Mouse (Mus musculus) left cerebral cortex, adult 2 months (tissue): ENCODE measurements around the gene Scamp3. TPM values are rescaled to one million over a fixed set of nuclear protein-coding genes. Genes with fewer than 3 reads are reported as not detected.

Experiments
- DNase-seq, 2 experiments: peaks; one replicate each; pipeline ENCODE4 v3.0.0; 2021 to 2022; ENCODE audit warnings: low spot score in 2 of 2, mixed read lengths in 1 of 2; ENCODE audit errors: extremely low spot score in 1 of 2
- H3K27ac ChIP-seq: fragments of 200-600 bp; 2 replicates; pipeline ENCODE4 v1.8.1; 2022
- H3K4me3 ChIP-seq: fragments of 200-600 bp; 2 replicates; pipeline ENCODE4 v1.8.1; 2022
- CTCF ChIP-seq: fragments of 200-600 bp; IDR thresholded peaks from 2 replicates; pipeline ENCODE4 v1.8.1; 2022; ENCODE audit warnings: antibody characterized with exemption, mild to moderate bottlenecking, moderate library complexity
- intact Hi-C: fragments of 180-260 bp; cut with DNase I; formaldehyde crosslinking; loops from one replicate; pipeline ENCODE4 v1.15.1; 2025
- total RNA-seq, 2 experiments: library from RNA; stranded (reverse); gene quantifications; 2 replicates each; pipeline ENCODE4 v1.2.3; 2021

Gene Scamp3
- total RNA-seq, 2 experiments from 2014 or later, result 64.0 to 64.7 TPM

- intact Hi-C loops, result loop anchor here (1.0 to 10.0 kb wide), 3 partner anchors 13 to 220 kb away; partner anchors contain the start of gene Scamp3
- peak within 1 kb of the TSS; percentile 68 for H3K4me3 ChIP-seq
- peak within 1 kb of the TSS; percentile 91 for H3K27ac ChIP-seq
- DNase-seq, result peak; percentile 93 to 95
- TF ChIP-seq CTCF, result no peak
These were observed 12.6 kb upstream of the Scamp3 start, which contains the start of gene Clk2 for GRCm38 (mm10) chr3:89164506-89165267. TSS of gene Clk2 (plus strand) at chr3:89164795.

GRCm38 (mm10) chr3:89165268-89165870 lies 11.9 kb upstream of the Scamp3 start:
- no peak for TF ChIP-seq CTCF
- H3K4me3 ChIP-seq, result peak overlapping the region; percentile 68
- intact Hi-C loops, result loop anchor here (1.0 to 10.0 kb wide), 3 partner anchors 12 to 221 kb away; partner anchors contain the start of gene Scamp3

GRCm38 (mm10) chr3:89166945-89167344 lies 10.3 kb upstream of the Scamp3 start:
- no peak for DNase-seq
- intact Hi-C loops, result loop anchor here (10.0 kb wide), 1 partner anchor 222 kb away; no protein-coding TSS in a partner anchor
- Histone ChIP-seq H3K27ac (no peak overlapping the region), H3K4me3 (no peak overlapping the region)
- TF ChIP-seq CTCF, result no peak

More at GRCm38 (mm10) chr3:89165268-89165870, 11.9 kb upstream of the Scamp3 start:
- peak overlapping the region; percentile 91 for H3K27ac ChIP-seq
- no peak for DNase-seq

- Histone ChIP-seq H3K4me3 (no peak overlapping the region), H3K27ac (no peak overlapping the region)
- DNase-seq, result no peak
- TF ChIP-seq CTCF, result no peak
- intact Hi-C loops, result no loop called here
These were observed 2.4 kb upstream of the Scamp3 start for GRCm38 (mm10) chr3:89174844-89175243.

GRCm38 (mm10) chr3:89175544-89175943 lies 1.7 kb upstream of the Scamp3 start:
- H3K4me3 ChIP-seq, result no peak overlapping the region
- intact Hi-C loops, result no loop called here
- no peak overlapping the region for H3K27ac ChIP-seq
- DNase-seq, result no peak
- no peak for TF ChIP-seq CTCF

GRCm38 (mm10) chr3:89176421-89176820 lies 852 bp upstream of the Scamp3 start:
- no peak for TF ChIP-seq CTCF
- no peak for DNase-seq
- Histone ChIP-seq H3K27ac (no peak overlapping the region), H3K4me3 (no peak overlapping the region)
- intact Hi-C loops, result no loop called here

DNA sequence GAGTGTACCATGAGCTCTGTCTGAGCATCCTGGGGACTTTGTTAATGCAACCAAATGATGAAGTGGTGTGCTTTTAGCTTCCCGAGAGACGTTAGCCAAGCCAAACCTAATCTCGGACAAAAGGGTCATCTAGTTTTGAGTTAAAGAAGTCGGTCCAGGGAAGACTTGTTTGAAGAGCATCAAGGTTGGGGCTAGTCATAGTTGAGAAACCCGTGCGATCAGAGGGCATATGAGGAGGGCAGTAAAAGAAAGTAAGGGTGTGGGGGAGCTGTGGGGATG lies 773 bp downstream of the Scamp3 start:
- TF ChIP-seq CTCF, result no peak
- Histone ChIP-seq H3K4me3 (peak overlapping the region; percentile 97), H3K27ac (peak overlapping the region; percentile 91; the same call in 1 of the 2 replicates)
- no peak for DNase-seq
- intact Hi-C loops, result no loop called here

GRCm38 (mm10) chr3:89179056-89179455 lies 1.8 kb downstream of the Scamp3 start:
- DNase-seq, result no peak
- TF ChIP-seq CTCF, result no peak
- no peak overlapping the region for H3K27ac ChIP-seq
- intact Hi-C loops, result no loop called here
- H3K4me3 ChIP-seq, result no peak overlapping the region

DNA sequence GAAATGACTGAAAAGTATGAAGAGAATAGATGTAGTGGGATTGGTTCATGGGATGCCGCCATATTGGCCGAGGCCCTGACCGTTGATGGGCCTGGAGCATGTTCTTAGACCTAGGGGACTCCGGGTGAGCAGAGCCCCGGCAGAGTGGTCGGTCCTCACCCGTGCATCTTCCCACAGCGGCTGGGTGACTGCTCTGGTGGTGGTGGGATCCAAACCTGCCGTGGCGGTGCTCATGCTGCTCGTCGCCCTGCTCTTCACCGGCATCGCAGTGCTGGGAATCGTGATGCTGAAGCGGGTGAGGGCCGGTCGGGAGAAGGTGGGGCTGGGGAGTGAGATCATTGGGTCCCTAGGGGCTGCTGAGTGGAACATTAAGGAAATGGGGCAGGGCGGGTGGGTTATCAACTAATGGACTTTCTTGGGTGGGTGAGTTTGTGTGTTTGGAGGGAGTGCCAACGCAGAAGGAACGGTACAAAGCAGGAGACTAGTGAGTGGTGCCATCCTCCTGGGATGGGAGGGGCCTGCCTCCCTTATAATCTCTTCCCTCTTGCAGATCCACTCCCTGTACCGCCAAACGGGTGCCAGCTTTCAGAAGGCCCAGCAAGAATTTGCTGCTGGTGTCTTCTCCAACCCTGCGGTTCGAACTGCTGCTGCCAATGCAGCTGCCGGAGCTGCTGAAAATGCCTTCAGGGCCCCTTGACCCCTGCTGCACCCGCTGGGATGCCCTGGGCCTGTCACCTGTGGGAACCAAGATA lies 4.7 kb downstream of the Scamp3 start:
- no peak overlapping the region for H3K4me3 ChIP-seq
- H3K27ac ChIP-seq, result no peak overlapping the region; the same call in 1 of the 2 replicates
- intact Hi-C loops, result no loop called here
- DNase-seq, result no peak
- TF ChIP-seq CTCF, result no peak

DNA sequence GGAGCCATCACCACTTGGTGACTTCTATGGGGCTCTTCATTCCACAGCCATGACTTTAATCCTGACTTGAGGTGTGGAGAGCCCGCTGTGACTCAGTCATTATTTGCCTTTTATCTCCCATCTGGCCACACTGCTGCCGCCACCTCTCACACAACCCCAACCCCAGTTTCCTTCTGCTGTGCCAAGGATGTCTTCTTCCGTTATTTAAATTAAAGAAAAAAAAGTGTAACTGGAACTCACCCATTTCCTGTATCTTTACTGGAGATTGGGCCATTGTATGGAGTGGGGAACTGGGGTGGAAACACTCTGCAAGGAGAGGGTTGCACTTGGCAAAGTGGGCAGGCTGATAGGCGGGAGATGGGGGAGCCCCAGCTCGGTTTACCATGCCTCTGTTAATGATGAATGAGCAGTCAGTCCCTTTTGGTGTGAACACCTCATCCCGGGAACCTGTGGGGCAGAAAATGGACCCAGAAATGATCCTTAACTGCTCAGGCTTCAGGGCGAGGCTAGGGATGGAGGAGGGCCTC lies 5.3 kb downstream of the Scamp3 start:
- Histone ChIP-seq H3K27ac (peak overlapping the region; percentile 98), H3K4me3 (peak overlapping the region; percentile 92)
- intact Hi-C loops, result no loop called here
- no peak for DNase-seq
- TF ChIP-seq CTCF, result no peak

- intact Hi-C loops, result no loop called here
- TF ChIP-seq CTCF, result no peak; the same call in 1 of the 2 replicates
- DNase-seq, result peak; percentile 91 to 93
- Histone ChIP-seq H3K27ac (peak within 1 kb of the TSS; percentile 98), H3K4me3 (peak within 1 kb of the TSS; percentile 92)
These were observed 6.0 kb downstream of the Scamp3 start, which contains the start of gene Fam189b for GRCm38 (mm10) chr3:89183058-89183958. TSS of gene Fam189b (plus strand) at chr3:89183143.
